7 mouse cellular contexts compared by ENCODE assay signal in the genomic region with DNA sequence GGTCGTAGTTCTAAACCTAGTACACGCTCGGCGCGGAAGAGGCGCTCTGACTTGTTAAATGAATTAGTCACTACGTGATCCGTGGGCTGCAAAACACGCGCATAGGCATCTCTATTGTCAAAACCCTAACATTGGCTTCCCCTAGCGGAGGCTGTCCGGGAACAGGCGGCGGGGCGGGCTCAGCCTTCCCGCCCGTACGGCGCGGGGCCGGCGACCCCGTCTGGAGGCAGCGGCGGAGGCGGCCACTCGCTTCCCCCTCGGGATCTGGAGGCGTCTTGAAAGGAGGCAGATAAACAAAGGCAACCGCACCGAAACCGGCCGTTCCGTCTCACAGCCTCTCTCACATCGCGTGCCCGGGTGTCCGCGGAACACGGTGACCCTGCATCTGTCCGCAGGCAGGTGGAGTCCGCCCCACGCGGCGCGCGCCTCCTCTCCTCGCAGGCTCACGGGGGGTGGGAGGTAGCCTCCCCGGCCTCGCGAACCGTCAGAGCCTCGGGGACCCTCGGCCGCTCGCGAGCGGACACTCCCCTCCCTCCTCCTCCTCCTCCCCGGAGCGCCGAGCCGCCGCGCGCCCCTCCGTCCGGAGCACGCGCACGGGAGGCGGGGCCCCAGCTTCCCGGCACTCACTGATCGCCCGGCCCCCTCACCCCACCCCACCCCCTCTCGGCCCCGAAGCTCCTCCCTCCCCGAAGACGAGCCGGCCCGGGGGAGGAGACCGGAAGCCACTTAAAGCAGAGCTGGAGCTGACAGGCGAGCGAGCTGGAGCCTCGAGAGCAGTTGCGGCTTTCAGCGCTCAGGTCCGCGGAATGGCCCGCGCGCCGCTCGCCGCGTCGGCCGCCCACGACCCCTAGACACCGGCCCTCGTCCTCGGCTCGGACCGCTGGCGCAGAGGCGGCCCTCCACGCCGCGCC. TPM values are rescaled to one million over a fixed set of nuclear protein-coding genes. Genes with fewer than 3 reads are reported as not detected.
A peak's percentile ranks its signal among the peaks of the same experiment; 100 is the strongest.
DNase-seq lines count a peak whose midpoint lies in the region; ATAC-seq lines count a peak whose summit lies in the region.

A gene (plus strand): TSS at position 720 of the 911 bp plus-strand sequence.

- peak; percentile 94 for ATAC-seq in embryonic facial prominence, embryonic 11.5 days (replicated peaks; ENCODE audit: insufficient number of reproducible peaks, low FRiP score, low TSS enrichment, low read depth)
- peak; percentile 63 for ATAC-seq in granulocyte monocyte progenitor cell, adult 5-6 weeks (replicated peaks; ENCODE audit: poor library complexity, severe bottlenecking)
- ATAC-seq in midbrain, embryonic 13.5 days, result peak; percentile 92

- H3K4me2 ChIP-seq in embryonic facial prominence, embryonic 11.5 days (ENCODE audit: low read depth, low read length), result peak within 1 kb of the TSS; percentile 74
- H3K4me2 ChIP-seq in midbrain, embryonic 13.5 days (replicated peaks), result peak within 1 kb of the TSS; percentile 81

- under 1% methylated on average over 87 of the region's 109 CpGs for WGBS in embryonic facial prominence, embryonic 11.5 days
- under 1% methylated on average over 101 of the region's 109 CpGs for WGBS in limb, embryonic 10.5 days
- WGBS in midbrain, embryonic 13.5 days, result under 1% methylated on average over 77 of the region's 109 CpGs

- no peaks in the 10 kb centered on the region for H3K4me1 ChIP-seq in embryonic facial prominence, embryonic 11.5 days (ENCODE audit: control insufficient read depth, insufficient read depth, low read length)
- peaks cover 4% of the 10 kb centered on the region; the same call in 1 of the 2 replicates for H3K4me1 ChIP-seq in limb, embryonic 10.5 days
- H3K4me1 ChIP-seq in midbrain, embryonic 13.5 days (replicated peaks), result peaks cover 6% of the 10 kb centered on the region

- H3K9ac ChIP-seq in embryonic facial prominence, embryonic 11.5 days (replicated peaks; ENCODE audit: low read length), result peak within 1 kb of the TSS; percentile 89
- H3K9ac ChIP-seq in midbrain, embryonic 13.5 days (replicated peaks), result peak within 1 kb of the TSS; percentile 93

- DNase-seq in adrenal gland, postnatal 14 days, result peak; percentile 97
- DNase-seq in embryonic facial prominence, embryonic 11.5 days (ENCODE audit: low spot score), result peak; percentile 96
- peak; percentile 85 for DNase-seq in kidney, adult 11 months
- DNase-seq in limb, embryonic 10.5 days (ENCODE audit: low spot score), result peak; percentile 97
- DNase-seq in spleen, adult 12 weeks (ENCODE audit: low spot score), result peak; percentile 73

- H3K4me3 ChIP-seq in embryonic facial prominence, embryonic 11.5 days (ENCODE audit: low read depth, low read length), result peak within 1 kb of the TSS; percentile 73
- H3K4me3 ChIP-seq in limb, embryonic 10.5 days, result peak within 1 kb of the TSS; percentile 92
- H3K4me3 ChIP-seq in midbrain, embryonic 13.5 days (replicated peaks), result peak within 1 kb of the TSS; percentile 94

- H3K27ac ChIP-seq in embryonic facial prominence, embryonic 11.5 days (replicated peaks; ENCODE audit: low read depth, low read length), result peak within 1 kb of the TSS; percentile 96
- H3K27ac ChIP-seq in limb, embryonic 10.5 days, result peak within 1 kb of the TSS; percentile 98
- peak within 1 kb of the TSS; percentile 99 for H3K27ac ChIP-seq in midbrain, embryonic 13.5 days

- no peaks in the 10 kb centered on the region for H3K27me3 ChIP-seq in embryonic facial prominence, embryonic 11.5 days (ENCODE audit: control insufficient read depth, insufficient read depth, low read length)
- H3K27me3 ChIP-seq in limb, embryonic 10.5 days (ENCODE audit: low read depth, poor library complexity, severe bottlenecking), result no peaks in the 10 kb centered on the region
- H3K27me3 ChIP-seq in midbrain, embryonic 13.5 days, result no peaks in the 10 kb centered on the region

- no peaks in the 10 kb centered on the region for H3K9me3 ChIP-seq in embryonic facial prominence, embryonic 11.5 days (replicated peaks; ENCODE audit: control insufficient read depth, low read length)
- no peaks in the 10 kb centered on the region for H3K9me3 ChIP-seq in limb, embryonic 10.5 days (replicated peaks)
- no peaks in the 10 kb centered on the region for H3K9me3 ChIP-seq in midbrain, embryonic 13.5 days

- H3K36me3 ChIP-seq in embryonic facial prominence, embryonic 11.5 days (replicated peaks; ENCODE audit: control insufficient read depth, insufficient read depth, low read depth, low read length), result no peaks in the 10 kb centered on the region
- peaks cover 17% of the 10 kb centered on the region for H3K36me3 ChIP-seq in limb, embryonic 10.5 days
- H3K36me3 ChIP-seq in midbrain, embryonic 13.5 days, result peaks cover 9% of the 10 kb centered on the region

RNA-seq across cellular contexts. Expression of the gene that starts here (rescaled TPM):
- 21.6 and 26.4 TPM in 2 replicates for total RNA-seq in adrenal gland, postnatal 14 days (2021)
- polyA plus RNA-seq in embryonic facial prominence, embryonic 11.5 days (2014; fragmentation: Nextera tagmentation; extraction: Ambion mirVana), result 37.9 and 39.7 TPM in 2 replicates
- 10.0 and 16.2 TPM in 2 replicates for total RNA-seq in granulocyte monocyte progenitor cell, adult 5-6 weeks (2014; fragmentation: Nextera tagmentation)
- total RNA-seq in granulocyte monocyte progenitor cell, adult 5-6 weeks (2017), result 30.0 and 32.4 TPM in 2 replicates
- polyA plus RNA-seq in limb, embryonic 10.5 days (2016; fragmentation: Nextera tagmentation; extraction: Ambion mirVana), result 37.5 and 45.9 TPM in 2 replicates
- 30.7 and 30.9 TPM in 2 replicates for polyA plus RNA-seq in midbrain, embryonic 13.5 days (2015; fragmentation: Nextera tagmentation; extraction: Ambion mirVana)

Comparison
In these comparisons a context has a peak if more than half of its experiments do, and no peak if none do; other contexts are left out.
1. Peak in every context shown above with its lines: DNase-seq, ATAC-seq, H3K4me3 ChIP-seq and H3K27ac ChIP-seq.